Mouse (Mus musculus): ENCODE results near the gene Cdsn. TPM values are rescaled to one million over a fixed set of nuclear protein-coding genes. Genes with fewer than 3 reads are reported as not detected.

Cdsn gene
- total and polyA plus RNA-seq, 2 experiments from 2014 or later, result 0.29 TPM; not detected in 1

- WGBS, result 38% methylated on average over 4 of the region's 4 CpGs
- DNase-seq (ENCODE audit: low spot score), result no peak
- Histone ChIP-seq H3K36me3 (ENCODE audit: insufficient read depth, low read length) (no peaks in the 10 kb centered on the region), H3K9ac (replicated peaks; ENCODE audit: low read length) (no peak overlapping the region), H3K4me1 (ENCODE audit: insufficient read depth, low read length) (no peaks in the 10 kb centered on the region), H3K4me2 (ENCODE audit: low read depth, low read length) (no peak overlapping the region), H3K27ac (no peak overlapping the region), H3K4me3 (ENCODE audit: low read length) (no peak overlapping the region), H3K27me3 (ENCODE audit: insufficient read depth, low read length) (no peaks in the 10 kb centered on the region), H3K9me3 (ENCODE audit: low read length) (no peaks in the 10 kb centered on the region)
- no peak for TF ChIP-seq CTCF (IDR thresholded peaks at IDR 0.05; ENCODE audit: low read depth)
- no peak for ATAC-seq
Measured at GRCm38 (mm10) chr17:35593786-35594185, 41.9 kb downstream of the Cdsn start.

GRCm38 (mm10) chr17:35594456-35594855 is 42.5 kb downstream of the Cdsn start:
- ATAC-seq (no peak), DNase-seq (ENCODE audit: low spot score) (no peak)
- no peak overlapping the region for H3K9ac ChIP-seq (replicated peaks; ENCODE audit: low read length)
- H3K36me3 ChIP-seq (ENCODE audit: insufficient read depth, low read length), result no peaks in the 10 kb centered on the region
- no peak for TF ChIP-seq CTCF (IDR thresholded peaks at IDR 0.05; ENCODE audit: low read depth)
- H3K4me1 ChIP-seq (ENCODE audit: insufficient read depth, low read length), result no peaks in the 10 kb centered on the region
- no peak overlapping the region for H3K4me2 ChIP-seq (ENCODE audit: low read depth, low read length)
- H3K9me3 ChIP-seq (ENCODE audit: low read length), result no peaks in the 10 kb centered on the region
- no peak overlapping the region for H3K4me3 ChIP-seq (ENCODE audit: low read length)
- no peaks in the 10 kb centered on the region for H3K27me3 ChIP-seq (ENCODE audit: insufficient read depth, low read length)
- no peak overlapping the region for H3K27ac ChIP-seq
- WGBS, result 87% methylated on average over 7 of the region's 7 CpGs

GRCm38 (mm10) chr17:35597399-35597798 is 45.5 kb downstream of the Cdsn start:
- no peak for ATAC-seq
- WGBS, result 96% methylated on average over 3 of the region's 3 CpGs

GRCm38 (mm10) chr17:35601249-35601648 is 49.3 kb downstream of the Cdsn start, which contains the start of gene Sfta2:
Gene Sfta2, plus strand, starts transcription at chr17:35601549.
- H3K4me3 ChIP-seq (ENCODE audit: low read length), result no peak within 1 kb of the TSS
- no peak within 1 kb of the TSS for H3K4me2 ChIP-seq (ENCODE audit: low read depth, low read length)
- no peaks in the 10 kb centered on the region for H3K36me3 ChIP-seq (ENCODE audit: insufficient read depth, low read length)
- WGBS, result 60% methylated on average over 2 of the region's 2 CpGs
- no peaks in the 10 kb centered on the region for H3K27me3 ChIP-seq (ENCODE audit: insufficient read depth, low read length)
- H3K27ac ChIP-seq, result no peak within 1 kb of the TSS
- no peaks in the 10 kb centered on the region for H3K4me1 ChIP-seq (ENCODE audit: insufficient read depth, low read length)
- TF ChIP-seq CTCF (IDR thresholded peaks at IDR 0.05; ENCODE audit: low read depth), result no peak
- no peaks in the 10 kb centered on the region for H3K9me3 ChIP-seq (ENCODE audit: low read length)
- ATAC-seq (no peak), DNase-seq (ENCODE audit: low spot score) (no peak)
- no peak within 1 kb of the TSS for H3K9ac ChIP-seq (replicated peaks; ENCODE audit: low read length)

More at GRCm38 (mm10) chr17:35597399-35597798, 45.5 kb downstream of the Cdsn start:
- no peak for TF ChIP-seq CTCF (IDR thresholded peaks at IDR 0.05; ENCODE audit: low read depth)
- Histone ChIP-seq H3K9me3 (ENCODE audit: low read length) (no peaks in the 10 kb centered on the region), H3K9ac (replicated peaks; ENCODE audit: low read length) (no peak overlapping the region), H3K27me3 (ENCODE audit: insufficient read depth, low read length) (no peaks in the 10 kb centered on the region), H3K36me3 (ENCODE audit: insufficient read depth, low read length) (no peaks in the 10 kb centered on the region), H3K4me1 (ENCODE audit: insufficient read depth, low read length) (no peaks in the 10 kb centered on the region), H3K4me2 (ENCODE audit: low read depth, low read length) (no peak overlapping the region), H3K27ac (no peak overlapping the region), H3K4me3 (ENCODE audit: low read length) (no peak overlapping the region)
- no peak for DNase-seq (ENCODE audit: low spot score)

- H3K27me3 ChIP-seq (ENCODE audit: insufficient read depth, low read length), result no peaks in the 10 kb centered on the region
- TF ChIP-seq CTCF (IDR thresholded peaks at IDR 0.05; ENCODE audit: low read depth), result no peak
- no peaks in the 10 kb centered on the region for H3K4me1 ChIP-seq (ENCODE audit: insufficient read depth, low read length)
Measured at GRCm38 (mm10) chr17:35601736-35602354, 49.9 kb downstream of the Cdsn start.

More at GRCm38 (mm10) chr17:35601736-35602354, 49.9 kb downstream of the Cdsn start:
- H3K4me2 ChIP-seq (ENCODE audit: low read depth, low read length), result no peak overlapping the region
- 55% methylated on average over 8 of the region's 8 CpGs for WGBS
- no peak overlapping the region for H3K9ac ChIP-seq (replicated peaks; ENCODE audit: low read length)
- H3K9me3 ChIP-seq (ENCODE audit: low read length), result no peaks in the 10 kb centered on the region
- H3K4me3 ChIP-seq (ENCODE audit: low read length), result no peak overlapping the region
- H3K27ac ChIP-seq, result no peak overlapping the region
- H3K36me3 ChIP-seq (ENCODE audit: insufficient read depth, low read length), result no peaks in the 10 kb centered on the region
- no peak for DNase-seq (ENCODE audit: low spot score)
- no peak for ATAC-seq

Other genes starting within 250 kb of the Cdsn start
- 0.42 and 0.68 TPM in 2 replicates for gene H2-Q1, start 231.7 kb upstream of the Cdsn start, total RNA-seq (2014; rRNA removed)
- gene H2-Q1, start 231.7 kb upstream of the Cdsn start, polyA plus RNA-seq (2015; fragmentation: Nextera tagmentation; extraction: Ambion mirVana), result 1.4 and 1.5 TPM in 2 replicates
- gene H2-Q2, start 209.9 kb upstream of the Cdsn start, total RNA-seq (2014; rRNA removed), result 9.7 and 17.7 TPM in 2 replicates
- gene H2-Q2, start 209.9 kb upstream of the Cdsn start, polyA plus RNA-seq (2015; fragmentation: Nextera tagmentation; extraction: Ambion mirVana), result 7.8 and 12.7 TPM in 2 replicates
- 3.6 and 5.3 TPM in 2 replicates for gene H2-Q4, start 172.5 kb upstream of the Cdsn start, total RNA-seq (2014; rRNA removed)
- 1.2 and 1.9 TPM in 2 replicates for gene H2-Q4, start 172.5 kb upstream of the Cdsn start, polyA plus RNA-seq (2015; fragmentation: Nextera tagmentation; extraction: Ambion mirVana)
- gene H2-Q6, start 127.3 kb upstream of the Cdsn start, total RNA-seq (2014; rRNA removed), result 1.2 TPM in 1 of 2 replicates, not detected in the other
- gene H2-Q6, start 127.3 kb upstream of the Cdsn start, polyA plus RNA-seq (2015; fragmentation: Nextera tagmentation; extraction: Ambion mirVana), result 0.49 and 0.85 TPM in 2 replicates
- gene H2-Q7, start 113.0 kb upstream of the Cdsn start, total RNA-seq (2014; rRNA removed), result 1.5 and 2.4 TPM in 2 replicates
- 3.7 and 3.9 TPM in 2 replicates for gene H2-Q7, start 113.0 kb upstream of the Cdsn start, polyA plus RNA-seq (2015; fragmentation: Nextera tagmentation; extraction: Ambion mirVana)
- gene H2-Q10, start 82.0 kb upstream of the Cdsn start, total RNA-seq (2014; rRNA removed), result 0.07 TPM in 1 of 2 replicates, not detected in the other
- gene H2-Q10, start 82.0 kb upstream of the Cdsn start, polyA plus RNA-seq (2015; fragmentation: Nextera tagmentation; extraction: Ambion mirVana), result 0.21 and 0.30 TPM in 2 replicates
- gene Pou5f1, start 46.1 kb upstream of the Cdsn start, total RNA-seq (2014; rRNA removed), result not detected in 2 replicates
- not detected in 2 replicates for gene Pou5f1, start 46.1 kb upstream of the Cdsn start, polyA plus RNA-seq (2015; fragmentation: Nextera tagmentation; extraction: Ambion mirVana)
- 23.2 and 30.9 TPM in 2 replicates for gene Tcf19, start 35.3 kb upstream of the Cdsn start, total RNA-seq (2014; rRNA removed)
- 16.6 and 18.2 TPM in 2 replicates for gene Tcf19, start 35.3 kb upstream of the Cdsn start, polyA plus RNA-seq (2015; fragmentation: Nextera tagmentation; extraction: Ambion mirVana)
- gene Cchcr1, start 35.0 kb upstream of the Cdsn start, total RNA-seq (2014; rRNA removed), result 4.9 and 5.5 TPM in 2 replicates
- gene Cchcr1, start 35.0 kb upstream of the Cdsn start, polyA plus RNA-seq (2015; fragmentation: Nextera tagmentation; extraction: Ambion mirVana), result 4.5 and 4.8 TPM in 2 replicates
- gene Psors1c2, start 18.9 kb upstream of the Cdsn start, total RNA-seq (2014; rRNA removed), result 0.58 TPM in 1 of 2 replicates, not detected in the other
- 0.50 and 0.59 TPM in 2 replicates for gene Psors1c2, start 18.9 kb upstream of the Cdsn start, polyA plus RNA-seq (2015; fragmentation: Nextera tagmentation; extraction: Ambion mirVana)
- not detected in 2 replicates for gene 2300002M23Rik, start 15.3 kb downstream of the Cdsn start, total RNA-seq (2014; rRNA removed)
- 0.11 and 0.28 TPM in 2 replicates for gene 2300002M23Rik, start 15.3 kb downstream of the Cdsn start, polyA plus RNA-seq (2015; fragmentation: Nextera tagmentation; extraction: Ambion mirVana)
- not detected in 2 replicates for gene Sfta2, start 49.4 kb downstream of the Cdsn start, total RNA-seq (2014; rRNA removed)
- not detected in 2 replicates for gene Sfta2, start 49.4 kb downstream of the Cdsn start, polyA plus RNA-seq (2015; fragmentation: Nextera tagmentation; extraction: Ambion mirVana)
- not detected in 2 replicates for gene Gm9573, start 74.5 kb downstream of the Cdsn start, total RNA-seq (2014; rRNA removed)
- not detected in 2 replicates for gene Gm9573, start 74.5 kb downstream of the Cdsn start, polyA plus RNA-seq (2015; fragmentation: Nextera tagmentation; extraction: Ambion mirVana)
- gene Mucl3, start 91.6 kb downstream of the Cdsn start, total RNA-seq (2014; rRNA removed), result 0.61 TPM in 1 of 2 replicates, not detected in the other
- 0.10 TPM in 1 of 2 replicates, not detected in the other for gene Mucl3, start 91.6 kb downstream of the Cdsn start, polyA plus RNA-seq (2015; fragmentation: Nextera tagmentation; extraction: Ambion mirVana)
- 37.3 and 46.8 TPM in 2 replicates for gene Vars2, start 115.5 kb downstream of the Cdsn start, total RNA-seq (2014; rRNA removed)
- 12.6 and 14.8 TPM in 2 replicates for gene Vars2, start 115.5 kb downstream of the Cdsn start, polyA plus RNA-seq (2015; fragmentation: Nextera tagmentation; extraction: Ambion mirVana)
- 26.1 and 27.2 TPM in 2 replicates for gene Gtf2h4, start 121.6 kb downstream of the Cdsn start, total RNA-seq (2014; rRNA removed)
- 18.6 and 21.3 TPM in 2 replicates for gene Gtf2h4, start 121.6 kb downstream of the Cdsn start, polyA plus RNA-seq (2015; fragmentation: Nextera tagmentation; extraction: Ambion mirVana)
- 108 and 139 TPM in 2 replicates for gene Ddr1, start 152.5 kb downstream of the Cdsn start, total RNA-seq (2014; rRNA removed)
- 63.3 and 66.3 TPM in 2 replicates for gene Ddr1, start 152.5 kb downstream of the Cdsn start, polyA plus RNA-seq (2015; fragmentation: Nextera tagmentation; extraction: Ambion mirVana)